Mouse (Mus musculus) left cerebral cortex, adult 18-20 months (tissue): ENCODE measurements around the gene Tnpo2. TPM values are rescaled to one million over a fixed set of nuclear protein-coding genes. Genes with fewer than 3 reads are reported as not detected.

Experiments
- DNase-seq, 2 experiments: peaks; one replicate each; pipeline ENCODE4 v3.0.0; 2021 to 2022; ENCODE audit warnings: low spot score in 2 of 2, mixed read lengths in 1 of 2
- total RNA-seq, 2 experiments: library from RNA; stranded (reverse); gene quantifications; 2 replicates each; pipeline ENCODE4 v1.2.3; 2021

Gene Tnpo2
- total RNA-seq, 2 experiments from 2014 or later, result 171 to 176 TPM

- peak; percentile 95 to 96 for DNase-seq
These were observed 9.8 kb upstream of the Tnpo2 start, which contains the start of gene Trir for GRCm38 (mm10) chr8:85026670-85027515. TSS of gene Trir (plus strand) at chr8:85026823.

GRCm38 (mm10) chr8:85027516-85027855, 9.2 kb upstream of the Tnpo2 start:
- no peak for DNase-seq

DNA sequence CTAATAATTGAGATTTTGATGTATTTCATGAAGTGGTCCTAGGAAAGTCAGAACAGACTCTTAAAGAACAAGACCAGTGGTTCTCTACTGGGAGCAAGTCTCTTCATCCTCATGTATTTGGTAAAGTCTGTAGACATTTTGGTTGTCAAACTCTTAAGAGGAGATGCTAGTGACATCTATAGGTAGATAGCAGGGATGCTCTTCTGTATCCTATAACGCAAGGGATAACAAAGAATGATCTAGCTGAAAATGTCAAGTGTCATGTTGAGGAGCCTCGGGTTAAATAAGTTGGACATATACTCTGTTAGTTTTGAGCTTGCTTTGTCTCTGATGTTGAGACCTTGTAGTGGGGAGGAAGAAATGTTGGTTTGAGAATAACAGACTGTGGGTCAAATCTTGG, 8.8 kb upstream of the Tnpo2 start:
- DNase-seq, result no peak

GRCm38 (mm10) chr8:85029271-85029670, 7.4 kb upstream of the Tnpo2 start:
- DNase-seq, result no peak

- no peak for DNase-seq
These were observed 3.9 kb upstream of the Tnpo2 start for GRCm38 (mm10) chr8:85032622-85033311.

DNA sequence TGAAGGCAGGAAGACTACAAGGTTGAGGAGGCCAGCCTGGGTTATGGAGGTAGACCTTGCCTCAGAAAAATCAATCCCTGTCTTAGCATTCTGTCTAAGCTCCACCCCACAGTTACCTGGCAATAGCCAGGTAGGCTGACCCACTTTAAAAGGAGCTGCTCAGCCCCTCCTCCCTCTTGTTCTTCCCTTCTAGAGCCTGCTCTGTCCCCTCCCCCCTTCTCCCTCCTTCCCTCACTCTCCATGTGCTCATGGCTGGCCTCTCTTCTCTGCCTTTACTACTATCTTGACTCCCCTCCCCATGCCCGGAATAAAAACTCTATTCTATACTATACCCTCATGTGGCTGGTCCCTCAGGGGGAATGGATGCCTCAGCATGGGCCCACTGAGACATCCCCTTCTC, 2.8 kb upstream of the Tnpo2 start:
- no peak for DNase-seq

- peak; percentile 63 for DNase-seq
These were observed 2.0 kb upstream of the Tnpo2 start for GRCm38 (mm10) chr8:85034764-85035163.

DNA sequence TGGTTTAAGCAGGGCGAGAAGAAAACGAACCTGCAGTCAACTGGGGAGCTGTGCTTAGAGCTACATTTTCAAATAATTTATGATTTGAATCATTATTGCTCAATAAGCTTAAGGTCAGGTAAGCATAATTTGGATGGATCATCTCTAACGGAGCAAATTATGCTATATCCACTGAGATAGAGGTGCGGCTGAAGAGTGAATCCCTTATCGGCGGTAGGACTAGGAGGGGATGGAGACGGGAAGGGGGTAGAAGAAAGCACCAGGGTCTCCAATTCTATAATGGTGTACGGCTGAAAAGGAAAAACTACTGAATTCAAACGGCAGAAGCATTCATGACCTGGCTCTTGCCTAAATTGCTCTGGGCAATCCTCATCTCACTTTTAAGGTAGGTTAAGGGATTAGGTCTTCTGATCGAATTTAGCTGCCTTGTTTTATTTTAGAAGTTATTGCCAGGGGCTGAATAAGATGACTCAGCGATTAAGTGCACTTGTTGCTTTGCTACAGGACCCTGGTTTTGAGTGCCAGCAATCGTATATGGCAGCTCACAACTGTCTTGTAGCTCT, 1.5 kb upstream of the Tnpo2 start:
- no peak for DNase-seq

DNA sequence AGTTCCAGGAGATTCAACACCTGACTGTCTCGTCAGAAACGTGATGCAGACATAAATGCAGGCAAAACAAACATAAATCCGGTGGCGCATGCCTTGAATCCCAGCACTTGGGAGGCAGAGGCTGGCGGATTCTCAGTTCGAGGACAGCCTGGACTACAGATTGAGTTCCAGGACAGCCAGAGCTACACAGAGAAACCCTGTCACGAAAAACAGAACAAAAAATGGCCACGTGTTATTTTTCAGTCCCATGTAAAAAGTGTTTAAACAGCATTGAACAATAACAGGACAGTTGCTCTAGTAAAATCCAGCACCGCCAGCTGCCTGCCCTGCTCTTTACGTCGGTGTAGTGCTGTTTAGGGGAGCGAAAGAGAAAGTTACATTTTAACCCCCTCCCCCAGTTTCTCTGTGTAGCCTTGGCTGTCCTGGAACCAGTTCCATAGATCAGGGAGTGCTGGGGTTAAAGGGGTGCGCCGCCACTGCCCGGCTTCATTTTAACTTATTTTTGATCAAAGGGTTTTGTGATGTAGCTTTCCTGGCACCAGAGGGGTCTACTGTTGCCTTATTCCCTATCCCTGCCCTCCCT, 896 bp upstream of the Tnpo2 start:
- DNase-seq, result no peak

DNA sequence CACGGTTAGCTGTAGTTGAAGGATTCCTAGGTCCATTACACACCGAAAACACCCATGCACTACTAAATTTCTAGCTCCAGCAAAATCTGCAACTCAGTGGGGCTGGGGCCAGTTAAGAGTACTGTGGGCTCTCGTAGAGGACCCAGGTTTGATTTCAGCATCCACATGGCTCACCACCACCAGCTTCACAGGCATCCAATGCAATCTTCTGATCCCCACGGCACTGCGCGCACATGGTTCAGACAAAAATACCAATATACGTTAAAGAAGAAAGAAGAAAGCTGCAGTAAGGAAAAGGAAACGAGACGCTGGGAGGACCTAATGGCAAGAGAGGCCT, 366 bp upstream of the Tnpo2 start:
- DNase-seq, result no peak

GRCm38 (mm10) chr8:85037366-85037680, 608 bp downstream of the Tnpo2 start:
- peak in 1 of 2 experiments; percentile 34 for DNase-seq

- peak; percentile 49 to 67 for DNase-seq
These were observed 1.2 kb downstream of the Tnpo2 start for GRCm38 (mm10) chr8:85037681-85038531.

DNA sequence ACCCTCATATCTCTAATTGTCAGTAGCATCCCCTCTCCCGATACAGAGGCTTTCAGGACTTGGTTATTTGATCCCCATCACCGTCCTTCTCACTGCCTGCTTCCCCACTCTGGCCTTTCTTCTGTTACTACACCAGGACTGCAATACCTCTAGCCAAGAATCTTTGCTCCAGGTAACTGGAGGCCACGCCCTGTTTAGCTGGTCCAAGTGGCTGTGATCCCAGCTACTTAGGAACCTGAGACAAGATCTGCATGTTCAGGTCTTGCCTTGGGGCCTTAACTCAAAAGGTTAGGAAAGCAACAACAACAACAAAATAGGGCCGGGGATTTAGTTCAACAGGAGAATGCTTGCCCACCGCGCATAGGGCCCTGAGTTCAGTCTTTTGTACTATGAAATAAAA, 6.9 kb downstream of the Tnpo2 start:
- no peak for DNase-seq

GRCm38 (mm10) chr8:85057367-85057766, 20.7 kb downstream of the Tnpo2 start:
- no peak for DNase-seq

GRCm38 (mm10) chr8:85059879-85060616, 23.3 kb downstream of the Tnpo2 start, which contains the start of gene Fbxw9:
TSS of gene Fbxw9 (plus strand) at chr8:85060055.
- DNase-seq, result peak; percentile 93

- DNase-seq, result no peak
These were observed 25.9 kb downstream of the Tnpo2 start for GRCm38 (mm10) chr8:85062603-85063002.

GRCm38 (mm10) chr8:85065213-85065612, 28.5 kb downstream of the Tnpo2 start:
- DNase-seq, result no peak

GRCm38 (mm10) chr8:85067155-85067554, 30.4 kb downstream of the Tnpo2 start:
- no peak for DNase-seq

DNA sequence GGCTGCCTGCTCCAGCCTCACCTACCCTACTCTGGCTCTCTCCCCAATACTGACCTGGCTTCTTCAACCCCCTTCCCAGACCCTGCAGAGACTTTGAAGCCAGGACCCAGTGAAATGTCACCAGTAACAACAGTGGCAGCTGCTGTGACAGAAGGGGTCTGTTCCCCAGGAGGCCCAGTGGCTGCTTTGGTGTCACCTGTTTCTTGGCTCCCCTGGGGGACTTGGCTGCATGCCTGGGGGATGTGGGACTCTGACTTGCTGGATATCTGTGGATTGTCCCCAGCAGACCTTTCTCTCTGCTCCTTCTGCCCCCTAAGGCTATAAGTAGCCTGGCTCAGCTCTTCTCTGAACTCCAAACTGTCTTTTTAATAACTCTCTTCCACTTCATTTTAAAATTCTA, 31.3 kb downstream of the Tnpo2 start, which contains the start of gene Gm5741:
Gm5741 (minus strand) TSS at position 1 of the 400 bp plus-strand sequence.
- DNase-seq, result no peak

DNA sequence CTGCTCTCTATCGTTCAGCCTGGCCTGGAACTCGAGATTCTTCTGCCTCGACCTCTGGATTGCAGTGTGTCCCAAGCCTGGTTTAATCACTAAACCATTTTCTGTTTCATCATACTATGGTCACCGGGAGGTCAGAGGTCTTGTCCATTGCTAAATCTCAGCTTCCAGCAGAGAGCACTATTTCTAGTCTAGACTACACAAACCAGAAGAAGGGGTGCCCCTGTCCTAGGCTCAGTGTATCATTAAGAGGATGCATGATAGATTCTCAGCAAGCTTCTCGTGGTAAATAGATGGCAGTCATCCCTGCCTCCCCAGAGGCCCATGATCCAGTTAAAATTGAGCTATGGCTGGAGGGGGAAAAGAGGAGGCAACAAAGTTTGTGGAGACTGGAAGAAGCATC, 34.3 kb downstream of the Tnpo2 start:
- no peak for DNase-seq
